Mouse (Mus musculus) ovary, postnatal 36 days (tissue): ENCODE measurements around the gene Ank3.

ENCODE experiments used
- DNase-seq: peaks from one replicate; pipeline ENCODE4 v3.0.0; 2022; ENCODE audit warnings: low spot score, mixed read lengths

Ank3 gene

GRCm38 (mm10) chr10:69477656-69478055 lies 79.1 kb downstream of the Ank3 start:
- DNase-seq = no peak

DNA sequence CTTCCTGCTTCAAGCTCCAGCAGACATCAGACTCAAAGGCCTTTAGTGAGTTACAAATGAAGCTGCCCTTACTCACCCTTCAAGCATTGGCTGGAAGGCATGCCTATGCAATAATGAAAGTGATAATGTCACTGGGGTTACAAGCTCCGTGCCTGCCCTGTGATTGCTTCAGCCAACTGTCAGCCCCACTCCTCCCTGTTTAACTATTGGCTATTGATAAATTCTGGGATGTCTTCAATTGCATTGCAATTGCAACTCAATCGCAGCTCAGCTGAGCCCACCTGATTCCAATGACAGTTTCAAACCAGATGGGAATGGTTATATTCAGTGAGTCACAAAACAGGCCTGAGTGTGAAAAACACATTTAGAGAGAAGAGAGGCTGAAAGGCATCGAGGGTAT lies 80.3 kb downstream of the Ank3 start:
- DNase-seq = no peak

DNA sequence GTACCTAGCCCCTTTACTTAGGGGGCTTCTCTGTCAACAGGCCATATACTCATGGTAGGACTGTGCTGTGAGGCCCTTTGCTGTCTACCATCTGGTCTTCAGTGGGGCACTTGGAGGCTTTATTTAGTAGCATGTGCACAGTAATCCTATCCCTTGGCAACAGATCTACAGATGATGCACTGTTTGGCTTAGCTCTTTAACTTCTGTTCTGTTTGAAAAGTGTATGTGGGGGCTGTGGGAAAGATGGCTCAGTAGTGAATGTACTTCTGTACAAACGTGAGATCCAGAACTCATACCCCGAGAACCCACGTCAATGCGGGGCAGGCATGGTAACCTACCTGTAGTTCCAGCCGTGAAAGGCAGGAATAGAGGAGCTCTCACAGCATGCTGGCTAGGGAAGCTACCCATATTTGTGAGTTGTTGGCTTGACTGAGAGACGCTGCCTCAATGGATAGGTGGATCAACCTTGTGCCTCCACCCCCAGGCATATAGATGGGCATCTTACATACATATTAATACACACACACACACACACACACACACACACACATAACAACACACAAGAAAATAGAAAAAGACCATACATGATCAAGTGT lies 86.7 kb downstream of the Ank3 start:
- no peak for DNase-seq

- no peak for DNase-seq
These were observed 91.6 kb downstream of the Ank3 start for GRCm38 (mm10) chr10:69490182-69490581.

GRCm38 (mm10) chr10:69491975-69492374 lies 93.4 kb downstream of the Ank3 start:
- no peak for DNase-seq

- DNase-seq = no peak
These were observed 98.8 kb downstream of the Ank3 start for GRCm38 (mm10) chr10:69497382-69497781.

- DNase-seq = no peak
These were observed 101.7 kb downstream of the Ank3 start for GRCm38 (mm10) chr10:69500171-69500860.

DNA sequence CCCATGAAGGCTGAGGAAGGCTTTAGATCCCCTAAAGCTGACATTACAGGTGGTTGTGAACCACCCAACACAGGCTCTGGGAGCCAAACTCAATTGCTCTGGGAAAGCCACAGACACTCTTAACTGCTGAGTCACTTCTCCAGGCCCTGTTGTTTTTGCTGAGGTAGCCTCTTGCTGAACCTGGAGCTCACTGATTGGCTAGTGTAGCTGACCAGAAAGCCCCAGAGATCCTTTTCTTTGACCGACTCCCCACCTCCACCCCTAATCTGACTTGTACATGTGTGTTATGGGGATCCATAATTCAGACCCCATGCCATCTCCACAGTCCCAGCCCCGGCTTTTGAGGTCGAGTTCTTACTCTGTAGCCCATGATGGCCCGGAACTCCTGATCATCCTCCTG lies 105.2 kb downstream of the Ank3 start:
- no peak for DNase-seq

GRCm38 (mm10) chr10:69507719-69508118 lies 109.1 kb downstream of the Ank3 start:
- no peak for DNase-seq

DNA sequence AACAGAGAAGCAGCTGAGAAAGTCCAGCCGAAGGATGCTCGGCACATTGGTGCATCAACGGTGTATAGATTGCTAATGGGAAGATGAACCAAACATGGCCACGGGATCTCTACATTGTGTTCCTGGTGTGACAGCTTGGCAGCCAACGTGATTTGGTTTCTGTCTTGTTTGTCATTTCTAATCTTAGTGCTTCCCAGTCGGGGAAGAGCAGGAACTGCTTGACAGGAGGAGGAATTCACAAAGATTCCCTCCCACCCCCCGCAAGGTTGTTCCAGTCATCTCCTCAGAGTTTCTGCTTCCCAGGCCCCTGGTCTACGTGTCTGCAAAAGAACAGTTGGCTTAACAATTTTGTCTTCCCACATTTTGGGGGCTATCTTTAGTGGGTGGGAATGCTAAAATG lies 111.8 kb downstream of the Ank3 start:
- DNase-seq = no peak

- DNase-seq = no peak
These were observed 112.7 kb downstream of the Ank3 start for GRCm38 (mm10) chr10:69511234-69511633.

- DNase-seq = no peak
These were observed 123.4 kb downstream of the Ank3 start for GRCm38 (mm10) chr10:69521977-69522376.

DNA sequence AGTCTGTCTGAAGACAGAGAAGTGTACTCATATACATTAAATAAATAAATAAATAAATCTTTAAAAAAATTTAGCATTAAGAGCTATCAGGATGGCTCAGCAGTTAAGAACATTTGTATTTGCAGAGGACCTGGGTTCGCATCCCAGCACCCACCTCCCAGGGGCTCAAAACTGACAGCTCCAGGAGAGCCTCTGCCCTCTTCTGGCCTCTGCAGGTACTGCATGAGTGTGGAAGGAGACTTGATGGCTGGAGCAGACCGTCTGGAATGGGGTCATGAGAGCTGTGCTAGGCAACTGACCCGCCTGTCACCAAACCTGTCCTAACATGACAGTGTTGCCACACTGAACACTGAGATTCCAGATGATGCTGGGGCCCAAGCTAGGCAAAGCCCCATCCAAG lies 124.6 kb downstream of the Ank3 start:
- DNase-seq = no peak

DNA sequence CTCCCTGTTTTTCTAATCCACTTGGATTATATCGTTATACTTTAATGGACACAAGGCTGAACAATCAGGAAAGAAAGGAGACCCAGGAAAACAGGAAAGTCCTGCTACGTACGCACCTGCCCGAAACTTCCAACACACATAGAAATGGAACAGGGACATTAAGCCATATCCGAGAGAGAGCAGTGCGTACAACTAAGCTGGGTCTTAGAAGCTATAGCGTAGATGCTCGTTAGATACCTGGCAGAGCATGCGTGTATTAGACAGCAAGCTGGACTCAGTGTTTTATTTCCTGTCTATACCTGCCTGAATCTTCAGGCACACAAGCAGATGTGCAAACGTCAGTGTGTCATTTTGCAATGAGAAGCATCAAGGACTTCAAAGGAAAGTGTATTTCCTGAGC lies 128.7 kb downstream of the Ank3 start:
- no peak for DNase-seq

DNA sequence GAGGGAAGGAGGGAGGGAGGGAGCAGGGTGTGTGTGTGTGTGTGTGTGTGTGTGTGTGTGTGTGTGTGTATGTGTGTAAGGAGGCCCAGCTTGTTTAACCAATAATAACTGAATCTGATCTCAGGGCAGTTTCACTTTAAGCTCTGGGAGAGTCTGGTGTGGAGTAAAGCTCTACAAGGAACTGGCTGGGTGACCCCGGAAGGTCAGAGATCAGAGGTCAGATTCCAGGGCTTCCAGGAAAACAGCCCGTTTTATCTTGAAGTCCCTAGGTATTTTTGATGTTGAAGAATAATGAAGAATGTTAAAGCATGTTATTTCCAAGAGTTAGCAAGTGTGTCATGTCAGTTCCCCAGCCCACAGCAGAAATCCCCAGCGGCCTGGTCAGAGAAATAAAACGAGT lies 130.2 kb downstream of the Ank3 start:
- DNase-seq = no peak

DNA sequence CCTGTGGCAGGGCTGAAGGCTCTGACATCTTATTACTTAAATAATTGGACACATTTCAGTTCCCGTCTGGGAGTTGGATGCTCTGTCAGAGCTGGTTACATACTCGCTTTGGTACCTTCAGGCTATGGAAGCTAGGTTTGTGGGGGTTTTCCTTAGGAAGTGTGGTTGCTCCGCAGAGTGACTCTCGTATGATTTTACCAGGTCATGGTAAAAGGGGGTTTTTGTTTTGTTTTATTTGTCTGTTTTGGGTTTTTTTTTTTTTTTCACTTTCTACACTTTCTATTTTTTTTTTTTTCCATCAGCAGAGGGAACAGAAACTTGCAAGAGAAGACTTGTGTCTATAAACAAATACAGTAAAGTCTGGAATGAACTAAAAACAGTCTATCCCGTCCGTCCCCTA lies 131.8 kb downstream of the Ank3 start:
- DNase-seq = no peak

GRCm38 (mm10) chr10:69531569-69531968 lies 133.0 kb downstream of the Ank3 start:
- DNase-seq = no peak

- no peak for DNase-seq
These were observed 133.7 kb downstream of the Ank3 start for GRCm38 (mm10) chr10:69532169-69532730.

DNA sequence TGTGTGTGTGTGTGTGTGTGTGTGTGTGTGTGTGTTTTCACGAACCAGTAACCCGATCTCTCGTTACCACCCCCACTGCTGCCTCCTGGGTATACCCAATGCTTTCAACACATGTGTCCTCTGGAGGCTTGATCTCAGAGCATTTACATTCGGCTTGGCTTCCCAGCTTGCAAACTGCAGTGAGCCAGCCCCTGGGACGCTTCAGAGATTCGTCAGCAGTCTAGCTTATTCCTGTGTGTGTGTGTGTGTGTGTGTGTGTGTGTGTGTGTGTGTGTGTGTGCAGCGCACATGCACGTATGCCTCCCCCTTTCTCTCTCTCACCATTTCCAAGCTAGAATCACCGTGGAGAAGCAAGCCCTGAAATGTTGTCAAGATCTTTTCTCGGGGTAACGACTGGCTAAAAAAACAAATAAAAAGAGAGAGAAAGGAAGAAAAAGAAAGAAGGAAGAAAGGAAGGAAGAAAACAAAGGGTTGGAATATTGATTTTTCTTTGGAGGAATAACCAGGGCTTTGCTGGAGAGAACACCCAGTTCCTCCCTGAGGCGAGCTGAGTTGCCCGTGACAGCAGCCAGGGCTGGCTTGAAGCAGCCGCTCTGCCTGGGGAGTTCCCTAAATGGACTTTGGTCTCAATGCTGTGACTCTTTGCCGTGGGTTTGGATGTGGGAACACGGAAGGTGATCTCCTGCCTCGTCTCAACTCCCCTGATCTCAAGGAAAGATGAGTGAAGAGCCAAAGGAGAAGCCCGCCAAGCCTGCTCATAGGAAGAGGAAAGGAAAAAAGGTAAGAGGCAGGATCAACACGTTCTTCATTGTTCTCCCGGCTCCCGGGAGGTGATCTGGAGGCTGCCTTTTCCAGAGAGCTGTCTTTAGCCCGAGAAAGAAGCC lies 135.2 kb downstream of the Ank3 start:
- DNase-seq = peak; percentile 35

DNA sequence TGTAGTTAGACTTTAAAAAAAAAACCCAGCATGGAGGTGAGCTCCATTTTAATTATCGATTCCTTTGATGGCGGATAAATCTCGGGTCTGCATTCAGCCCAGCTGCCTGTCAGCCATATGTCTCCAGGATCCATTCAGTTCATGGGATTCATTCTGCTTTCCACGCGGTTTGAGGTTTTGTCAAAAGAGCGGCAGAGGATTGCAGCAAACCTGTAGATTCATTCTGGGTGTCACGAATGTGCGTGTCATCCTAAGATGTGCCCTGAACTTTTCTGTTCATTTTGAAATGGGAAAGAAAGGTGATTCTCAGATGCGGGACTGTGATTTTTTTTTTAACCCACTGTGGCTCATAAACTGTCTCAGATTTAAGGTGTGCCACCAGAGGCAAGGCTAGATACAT lies 136.1 kb downstream of the Ank3 start:
- no peak for DNase-seq

GRCm38 (mm10) chr10:69535123-69535930 lies 136.8 kb downstream of the Ank3 start:
- DNase-seq = peak; percentile 16

- DNase-seq = no peak
These were observed 137.3 kb downstream of the Ank3 start for GRCm38 (mm10) chr10:69535931-69536200.
